Mouse (Mus musculus): ENCODE measurements around the gene Fhl3.
"Not testable (repeated sequence)": the region's sequence is repeated elsewhere in the genome, so short reads cannot be mapped to it uniquely, and the experiment has no call there.

- TF ChIP-seq CTCF (conservative IDR thresholded peaks at IDR 0.05; ENCODE audit: low read length); POU5F1 (IDR thresholded peaks at IDR 0.05; ENCODE audit: borderline replicate concordance, low read length); NANOG (IDR thresholded peaks at IDR 0.05; ENCODE audit: borderline replicate concordance, low read length): not testable (repeated sequence)
These were observed 7.1 kb downstream of the Fhl3 start for GRCm38 (mm10) chr4:124707381-124708199.
